Mouse (Mus musculus): ENCODE results near the gene Alkbh1.
"Not testable (repeated sequence)": the region's sequence is repeated elsewhere in the genome, so short reads cannot be mapped to it uniquely, and the experiment has no call there.

Alkbh1 gene

DNA sequence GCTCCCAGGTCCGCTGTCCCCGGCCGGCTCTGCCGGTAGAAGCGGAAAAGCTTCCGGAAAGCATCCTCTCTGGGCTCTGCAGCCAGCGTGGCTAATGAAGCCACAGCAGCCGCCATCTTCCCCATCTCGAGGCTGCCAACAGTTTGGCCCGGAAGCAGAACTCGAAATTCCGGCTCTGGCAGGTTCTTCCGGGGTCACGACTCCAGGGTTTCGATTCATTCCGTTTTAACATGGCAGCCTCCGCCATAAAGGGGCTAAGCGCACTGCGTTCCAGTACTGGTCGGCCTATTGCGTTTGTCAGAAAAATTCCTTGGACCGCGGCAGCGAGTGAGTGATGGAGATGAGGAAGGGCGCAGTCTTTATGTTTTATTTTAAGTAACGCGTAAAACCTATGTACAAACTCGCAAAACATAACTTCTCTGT, at the start of gene Alkbh1, which contains the start of gene Slirp:
Gene Alkbh1 (minus strand): TSS at position 318 of the 423 bp plus-strand sequence.
Gene Slirp (plus strand): TSS at position 197 of the 423 bp plus-strand sequence.
- DNase-seq (ENCODE audit: low read depth): peak; percentile 92

DNA sequence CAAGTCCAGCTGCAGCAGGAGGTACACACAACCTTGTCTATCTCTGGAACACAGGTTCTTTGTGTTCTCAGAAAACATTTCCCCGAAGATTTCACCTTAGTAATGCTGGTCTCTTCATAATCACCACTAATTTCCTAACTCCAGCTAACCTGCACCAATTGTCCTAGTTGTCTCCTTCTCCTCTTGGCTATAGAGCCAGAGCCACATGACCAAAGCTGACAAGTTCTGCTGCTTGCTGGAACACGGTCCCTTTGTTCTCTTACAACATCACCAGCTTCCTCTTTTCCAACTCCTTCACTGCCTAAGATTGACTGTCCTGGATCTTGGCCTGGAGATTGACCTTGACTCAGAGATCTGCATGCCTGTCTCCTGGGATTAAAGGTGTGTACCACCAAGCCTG, 44.9 kb upstream of the Alkbh1 start:
- DNase-seq (ENCODE audit: low read depth): not testable (repeated sequence)

DNA sequence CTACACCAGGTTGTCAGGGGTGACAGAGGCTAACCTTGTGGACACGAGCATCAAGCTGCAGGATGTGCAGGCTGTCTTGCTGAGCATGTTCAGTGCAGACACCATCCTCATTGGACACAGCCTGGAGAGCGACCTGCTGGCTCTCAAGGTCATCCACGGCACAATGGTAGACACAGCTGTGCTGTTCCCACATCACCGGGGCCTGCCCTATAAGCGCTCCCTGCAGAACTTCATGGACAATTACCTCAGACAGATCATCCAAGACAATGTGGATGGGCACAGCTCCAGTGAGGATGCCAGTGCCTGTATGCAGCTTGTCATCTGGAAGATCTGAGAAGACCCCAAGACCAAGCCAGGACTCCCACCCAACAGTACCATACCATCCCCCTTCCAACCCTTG, 38.7 kb upstream of the Alkbh1 start:
- DNase-seq (ENCODE audit: low read depth): not testable (repeated sequence)

DNA sequence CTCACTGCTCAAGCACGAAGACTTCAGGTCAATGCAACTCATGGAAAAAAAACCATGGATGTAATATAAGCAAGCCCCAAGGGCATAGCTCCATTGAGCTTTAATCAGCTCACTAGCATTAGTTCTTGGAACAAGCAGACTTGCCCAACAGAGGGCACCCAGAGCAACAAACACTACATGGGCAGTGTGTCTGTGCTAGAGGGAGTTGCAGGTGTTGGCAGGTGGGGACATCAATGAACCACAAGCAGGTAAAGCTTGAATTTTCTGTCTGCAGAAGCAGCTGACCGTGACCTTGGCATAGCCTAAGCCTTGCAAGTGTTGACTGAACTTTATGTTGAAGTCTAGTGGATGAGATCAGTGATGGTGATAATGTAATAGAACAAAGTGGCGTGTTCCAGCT, 30.9 kb upstream of the Alkbh1 start:
- no peak for DNase-seq (ENCODE audit: low read depth)

DNA sequence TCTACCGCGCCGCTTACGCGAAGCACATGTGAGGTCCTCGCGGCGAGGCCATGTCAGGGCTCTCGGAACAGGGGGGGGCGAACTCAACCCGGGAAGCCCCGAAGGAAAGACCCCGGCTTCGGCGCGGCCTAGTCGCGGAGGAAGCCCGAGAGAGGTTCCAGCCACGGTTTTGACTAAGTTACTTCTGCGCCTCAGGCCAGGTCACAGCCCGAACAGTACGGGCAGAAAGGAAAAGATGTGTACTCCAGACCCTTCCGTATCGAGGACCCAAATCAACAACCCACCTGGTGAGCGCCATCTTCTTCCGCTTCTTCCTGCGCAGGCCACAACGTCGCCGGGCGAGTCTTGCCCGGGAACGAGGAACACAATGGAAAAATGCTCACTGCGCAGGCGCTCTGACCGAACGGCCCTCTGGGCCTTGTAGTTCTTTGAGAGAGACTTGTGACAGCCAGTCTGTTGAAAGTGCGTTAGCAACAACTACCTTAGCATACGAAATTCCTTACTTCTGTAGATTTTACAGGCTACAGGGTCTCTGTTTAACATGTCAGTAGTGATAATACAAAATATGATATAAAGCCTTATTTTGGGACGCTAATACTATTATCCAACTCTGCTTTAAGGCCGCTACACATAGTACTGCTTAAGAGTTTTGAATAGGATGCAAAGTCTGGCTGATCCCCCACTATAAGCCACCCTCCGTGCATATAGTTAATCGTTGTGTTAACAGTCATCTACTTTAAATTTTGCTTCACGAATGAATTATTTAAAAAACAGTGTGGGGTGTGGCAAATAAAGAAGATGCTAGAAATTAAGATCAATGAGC, 28.4 kb upstream of the Alkbh1 start, which contains the start of gene Snw1:
Gene Snw1 (minus strand): TSS at position 311 of the 823 bp plus-strand sequence.
- DNase-seq (ENCODE audit: low read depth): peak; percentile 97

DNA sequence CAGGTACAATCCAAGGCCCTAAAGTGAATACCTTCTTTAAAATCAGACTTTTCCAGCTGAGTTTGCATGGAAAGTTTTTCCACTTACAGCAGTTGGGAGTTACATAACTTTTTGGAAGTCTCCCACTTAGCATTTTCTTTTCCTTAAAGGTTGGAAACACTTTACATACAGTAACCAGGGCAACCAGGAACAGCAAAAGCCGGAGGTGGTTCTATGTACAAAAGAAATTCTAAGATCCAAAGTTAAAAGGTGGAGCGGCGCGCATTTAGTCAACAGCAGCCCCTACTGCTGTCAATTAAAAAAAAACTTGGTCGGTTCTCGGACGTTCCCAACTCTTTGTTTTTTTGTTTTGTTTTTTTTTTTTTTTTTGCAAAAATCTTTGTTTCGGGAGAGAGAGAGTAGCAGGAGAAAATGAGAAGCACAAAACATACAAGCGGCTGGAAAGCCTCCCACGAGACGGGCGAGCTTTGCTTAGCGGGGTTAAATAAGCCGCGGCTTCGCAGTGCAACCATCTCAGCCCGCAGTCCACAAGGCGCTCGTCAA, 27.7 kb upstream of the Alkbh1 start:
- no peak for DNase-seq (ENCODE audit: low read depth)

DNA sequence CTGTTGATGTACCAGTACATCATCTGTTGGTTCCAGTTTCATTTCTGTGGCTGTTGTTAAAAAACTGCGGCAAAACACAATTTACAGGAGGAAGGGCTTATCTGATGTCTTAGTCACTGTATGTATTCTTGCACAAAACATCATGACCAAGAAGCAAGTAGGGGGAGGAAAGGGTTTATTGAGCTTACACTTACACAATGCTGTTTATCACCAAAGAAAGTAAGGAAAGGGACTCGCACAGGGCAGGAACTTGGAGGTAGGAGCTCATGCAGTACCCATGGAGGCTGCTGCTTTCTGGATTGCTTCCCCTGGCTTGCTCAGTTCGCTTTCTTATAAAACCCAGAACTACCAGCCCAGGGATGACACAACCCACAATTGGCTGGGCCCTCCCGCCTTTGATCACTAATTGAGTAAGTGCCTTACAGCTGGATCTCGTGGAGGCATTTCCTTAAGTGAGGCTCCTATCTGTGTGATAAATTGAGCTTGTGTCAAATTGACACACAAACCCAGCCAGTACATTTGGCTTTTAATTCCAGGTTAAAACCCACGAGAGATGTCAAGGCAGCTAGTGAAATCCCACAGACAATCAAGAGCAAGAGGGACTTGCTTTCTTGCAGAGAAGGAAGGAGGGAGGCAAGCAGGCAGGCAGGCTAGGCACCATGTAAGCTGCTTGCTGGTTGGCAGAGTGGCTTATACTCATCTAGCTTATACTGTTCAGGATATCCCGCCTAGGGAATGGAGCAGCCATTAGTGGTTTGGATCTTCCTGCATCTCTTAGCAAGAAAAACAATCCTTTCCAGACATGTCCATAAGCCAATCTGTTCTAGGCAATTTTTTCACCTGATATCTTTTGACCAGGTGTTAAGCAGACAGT, 26.7 kb upstream of the Alkbh1 start:
- peak; percentile 18 for DNase-seq (ENCODE audit: low read depth)

DNA sequence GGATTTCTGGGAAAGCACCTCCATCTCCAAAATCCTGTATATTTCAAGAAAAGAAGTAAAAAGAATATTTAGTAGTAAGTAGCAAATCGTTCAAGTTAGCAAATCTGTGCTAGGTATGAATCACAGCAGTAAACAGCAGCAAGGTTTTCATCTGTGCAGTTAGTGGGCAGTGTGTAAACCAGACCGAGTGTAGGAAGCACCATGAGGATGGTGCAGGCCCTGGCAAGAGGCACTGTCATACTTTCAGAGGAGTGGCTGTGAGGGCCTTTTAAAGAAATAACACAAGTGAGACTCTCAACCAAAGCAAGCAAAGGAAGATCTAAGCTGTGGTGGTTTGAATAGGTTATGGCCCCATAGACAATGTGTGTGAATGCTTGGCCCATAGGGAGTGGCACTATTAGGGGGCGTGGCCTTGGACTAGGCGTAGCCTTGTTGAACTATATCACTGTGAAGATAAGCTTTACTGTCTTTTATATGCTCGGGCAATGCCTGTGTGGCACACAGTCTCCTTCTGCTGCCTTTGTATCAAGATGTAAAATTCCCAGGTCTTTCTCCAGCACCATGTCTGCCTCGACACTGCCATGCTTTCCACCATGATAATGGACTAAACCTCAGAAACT, 21.0 kb upstream of the Alkbh1 start:
- DNase-seq (ENCODE audit: low read depth): no peak

DNA sequence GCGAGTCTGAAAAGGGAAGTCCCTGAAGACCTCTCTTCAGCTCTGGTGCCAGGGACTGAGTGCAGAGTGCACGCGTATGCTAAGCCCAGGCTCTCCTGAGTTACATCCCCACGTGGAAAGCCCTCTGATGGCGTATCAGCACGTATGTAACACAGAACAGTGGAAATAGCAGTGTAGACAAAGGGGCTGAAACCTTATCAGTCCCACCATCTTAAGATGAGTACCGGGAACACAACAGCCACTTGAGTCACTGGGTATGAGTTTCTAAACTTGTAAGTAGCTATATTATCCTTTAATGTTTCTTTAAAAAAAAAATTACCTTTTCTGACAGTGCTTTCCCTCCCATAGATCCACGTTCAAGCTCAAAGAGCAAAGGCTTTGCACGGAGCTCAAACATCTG, 5.6 kb upstream of the Alkbh1 start:
- no peak for DNase-seq (ENCODE audit: low read depth)

DNA sequence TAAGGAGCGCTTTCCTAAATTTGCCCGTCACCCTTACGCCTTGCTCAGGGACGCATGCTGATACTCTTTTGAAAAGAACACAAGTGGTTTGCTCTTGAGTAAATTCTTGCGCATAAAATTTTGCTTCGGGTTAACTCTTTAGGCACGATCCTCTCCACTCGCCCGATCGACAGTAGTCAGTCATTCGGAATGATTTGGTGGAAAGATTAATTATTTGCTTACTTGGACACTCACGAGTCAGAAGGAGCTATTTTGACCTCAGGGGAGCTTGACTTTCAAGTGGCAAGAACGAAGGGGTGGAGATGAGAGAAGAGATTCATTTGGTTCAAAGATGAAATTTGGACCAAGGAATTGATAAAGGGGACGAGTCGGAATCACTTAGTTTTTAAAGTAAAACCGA, 394 bp upstream of the Alkbh1 start:
- peak; percentile 23 for DNase-seq (ENCODE audit: low read depth)

DNA sequence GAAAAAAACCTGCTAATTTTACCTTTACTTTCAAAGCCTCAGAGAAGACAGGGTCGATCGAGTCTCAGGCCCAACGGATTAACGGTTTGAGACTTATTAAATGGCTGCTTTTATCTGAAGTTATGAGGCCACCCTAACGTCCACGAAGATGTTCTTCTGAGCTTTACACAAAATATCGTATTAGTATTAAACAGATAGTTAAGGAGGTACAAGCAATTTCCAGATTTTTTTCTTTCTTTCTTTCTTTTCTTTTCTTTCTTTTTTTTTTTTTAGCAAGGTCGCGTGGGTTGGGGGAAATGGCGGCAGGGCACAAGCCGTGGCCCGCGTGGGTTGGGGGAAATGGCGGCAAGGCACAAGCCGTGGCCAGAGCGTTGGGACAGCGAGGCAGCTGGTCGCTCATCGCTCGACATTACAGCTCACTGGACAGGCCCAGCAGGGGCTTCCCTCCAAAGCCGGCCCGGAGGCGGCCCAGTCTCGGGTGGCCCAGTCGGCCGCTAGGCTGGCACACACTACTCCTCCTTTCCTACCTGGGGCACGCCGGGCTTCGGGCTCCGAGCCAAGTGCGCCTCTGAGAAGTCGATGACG, 610 bp downstream of the Alkbh1 start:
- no peak for DNase-seq (ENCODE audit: low read depth)

DNA sequence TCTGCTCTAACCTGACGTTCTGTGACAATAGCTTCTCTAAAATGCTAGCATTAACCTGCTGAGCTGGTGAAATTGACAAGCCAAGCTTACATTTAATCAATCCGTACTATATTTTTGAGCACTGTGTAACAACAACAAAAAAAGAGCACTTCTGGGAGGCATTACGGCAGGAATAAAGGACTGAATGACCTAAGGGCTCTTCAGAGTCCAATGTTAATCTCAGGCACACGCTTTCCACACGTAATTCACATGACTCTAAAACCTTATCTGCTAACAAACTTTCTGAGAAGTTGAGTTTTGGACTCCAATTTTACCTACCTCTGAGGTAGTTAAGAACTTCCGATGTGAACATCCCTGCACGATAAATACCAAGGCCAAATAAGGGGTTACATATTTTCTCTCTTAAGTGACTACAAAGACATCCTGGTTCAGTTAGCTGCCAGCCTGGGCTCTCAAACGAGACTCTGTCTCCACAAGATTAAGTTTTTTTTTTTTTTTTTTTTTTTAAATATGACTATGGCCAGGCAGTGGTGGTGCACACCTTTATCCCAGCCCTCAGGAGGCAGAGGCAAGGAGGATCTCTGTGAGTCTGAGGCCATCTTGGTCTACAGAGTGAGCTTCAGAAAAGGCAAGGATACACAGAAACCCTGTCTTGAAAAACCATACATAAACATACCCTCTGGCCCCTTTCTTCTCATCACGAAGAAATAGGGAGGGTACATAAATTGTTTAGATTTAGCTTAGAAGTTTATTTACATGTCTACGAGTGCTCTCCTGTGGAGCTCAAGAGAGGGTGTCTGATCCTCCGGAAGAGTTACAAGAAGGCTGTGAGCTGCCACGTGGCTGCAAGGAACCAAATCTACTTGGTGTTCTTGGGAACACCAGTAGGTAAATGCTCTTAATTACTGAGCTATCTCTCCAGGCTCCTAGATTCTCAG, 1.4 kb downstream of the Alkbh1 start:
- peak; percentile 51 for DNase-seq (ENCODE audit: low read depth)

DNA sequence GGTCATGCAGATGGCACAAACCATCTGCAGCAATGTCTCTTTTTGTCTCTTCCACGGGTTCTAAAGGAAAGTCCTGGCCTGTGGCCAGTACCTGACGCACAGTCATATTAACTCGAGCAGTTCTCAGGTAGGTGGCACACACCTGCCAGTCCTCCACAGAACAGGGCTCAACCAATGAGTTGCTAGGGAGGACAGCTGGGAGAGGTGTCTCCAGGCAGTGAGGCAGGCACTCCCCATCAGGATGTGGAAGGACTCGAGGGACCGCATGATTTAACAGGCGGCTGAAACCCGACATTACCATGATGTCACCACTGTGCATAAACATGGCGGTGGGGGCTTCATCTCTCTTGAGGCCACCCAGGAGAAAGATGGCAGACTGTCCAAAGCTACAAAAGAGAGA, 14.9 kb downstream of the Alkbh1 start:
- DNase-seq (ENCODE audit: low read depth): no peak

DNA sequence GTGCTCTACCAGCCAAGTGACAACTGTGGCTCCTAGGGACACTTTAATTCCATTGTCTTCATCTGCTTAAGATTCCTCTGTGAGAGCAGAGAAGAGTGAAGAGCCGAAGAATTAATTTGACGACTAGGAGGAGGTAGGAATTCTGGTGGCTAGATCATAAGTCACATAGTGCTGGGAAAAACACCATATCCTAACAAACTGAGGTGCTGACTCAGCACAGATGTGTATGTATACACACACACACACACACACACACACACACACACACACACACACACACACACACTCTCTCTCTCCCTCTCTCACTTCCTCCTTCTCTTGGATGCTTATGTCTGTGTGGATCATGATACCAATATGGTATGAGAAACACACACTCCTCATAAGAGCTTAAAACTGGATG, 15.5 kb downstream of the Alkbh1 start:
- DNase-seq (ENCODE audit: low read depth): no peak

DNA sequence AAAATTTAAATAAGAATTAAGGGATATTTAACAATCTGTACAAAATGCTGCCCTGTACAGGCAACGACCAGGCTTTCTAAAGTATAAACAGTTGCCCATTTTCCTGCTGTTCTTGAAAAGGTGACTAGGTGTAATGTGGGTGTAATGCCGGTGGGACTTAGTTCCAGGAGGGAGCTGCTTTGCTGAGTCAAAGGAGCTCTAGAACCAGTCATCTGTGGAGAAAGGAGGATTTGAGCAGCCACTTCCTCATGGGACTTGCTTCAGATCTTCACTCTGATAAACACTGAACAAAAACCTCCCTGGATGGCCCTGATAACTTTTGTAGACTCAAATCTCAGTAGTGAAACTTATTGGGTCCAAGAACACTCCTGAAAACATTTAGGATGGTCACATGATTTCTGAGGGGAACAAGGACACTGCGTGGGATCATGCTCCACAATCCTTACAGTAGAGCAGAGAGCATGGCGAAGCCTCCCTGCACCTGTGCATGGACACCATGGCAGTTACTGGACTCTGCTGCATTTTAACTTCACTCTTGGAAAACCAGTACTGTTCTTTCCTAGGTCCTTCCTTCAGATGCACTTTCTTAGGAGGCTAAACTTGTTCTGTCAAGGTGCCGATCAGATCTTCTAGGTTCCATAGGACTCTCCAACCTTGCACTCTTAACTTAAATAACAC, 17.3 kb downstream of the Alkbh1 start:
- DNase-seq (ENCODE audit: low read depth): no peak

DNA sequence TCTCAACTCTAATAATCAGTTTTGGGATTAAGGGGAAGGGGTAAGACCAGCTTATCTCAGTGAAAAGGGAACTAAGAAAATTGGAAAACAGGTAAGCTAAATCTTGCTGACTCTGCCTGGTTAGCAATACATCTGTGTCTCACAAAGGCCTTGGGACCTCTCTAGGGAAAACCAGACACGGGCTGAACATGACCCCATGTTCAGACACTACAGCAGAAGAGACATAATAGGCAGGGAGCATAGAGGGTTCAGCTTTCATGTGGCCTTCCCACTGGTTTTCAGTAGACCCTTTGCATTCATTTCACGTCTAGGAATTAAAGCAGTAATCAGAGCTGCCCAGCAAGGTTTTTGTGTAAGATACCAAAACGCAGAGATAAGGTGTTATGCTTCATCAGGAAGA, 19.3 kb downstream of the Alkbh1 start:
- no peak for DNase-seq (ENCODE audit: low read depth)

DNA sequence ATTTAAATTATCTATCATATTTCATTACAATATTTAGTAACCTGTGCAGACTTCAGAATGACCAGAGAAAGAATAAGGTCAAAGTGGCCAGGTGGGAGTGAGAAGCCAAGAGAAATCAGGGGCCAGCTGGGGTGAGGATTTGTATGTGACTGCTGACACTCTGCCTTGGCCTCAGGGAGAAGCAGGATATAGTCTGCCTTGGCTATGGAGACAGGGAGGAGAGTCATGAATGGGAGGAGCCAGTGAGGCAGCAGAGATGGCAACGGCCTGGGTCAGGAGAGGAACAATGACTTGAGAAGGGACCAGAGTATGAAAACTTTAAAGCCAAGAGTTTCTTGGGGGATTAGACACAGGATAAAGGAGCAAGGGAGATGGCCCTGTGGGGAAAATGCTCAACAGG, 20.1 kb downstream of the Alkbh1 start:
- DNase-seq (ENCODE audit: low read depth): no peak

DNA sequence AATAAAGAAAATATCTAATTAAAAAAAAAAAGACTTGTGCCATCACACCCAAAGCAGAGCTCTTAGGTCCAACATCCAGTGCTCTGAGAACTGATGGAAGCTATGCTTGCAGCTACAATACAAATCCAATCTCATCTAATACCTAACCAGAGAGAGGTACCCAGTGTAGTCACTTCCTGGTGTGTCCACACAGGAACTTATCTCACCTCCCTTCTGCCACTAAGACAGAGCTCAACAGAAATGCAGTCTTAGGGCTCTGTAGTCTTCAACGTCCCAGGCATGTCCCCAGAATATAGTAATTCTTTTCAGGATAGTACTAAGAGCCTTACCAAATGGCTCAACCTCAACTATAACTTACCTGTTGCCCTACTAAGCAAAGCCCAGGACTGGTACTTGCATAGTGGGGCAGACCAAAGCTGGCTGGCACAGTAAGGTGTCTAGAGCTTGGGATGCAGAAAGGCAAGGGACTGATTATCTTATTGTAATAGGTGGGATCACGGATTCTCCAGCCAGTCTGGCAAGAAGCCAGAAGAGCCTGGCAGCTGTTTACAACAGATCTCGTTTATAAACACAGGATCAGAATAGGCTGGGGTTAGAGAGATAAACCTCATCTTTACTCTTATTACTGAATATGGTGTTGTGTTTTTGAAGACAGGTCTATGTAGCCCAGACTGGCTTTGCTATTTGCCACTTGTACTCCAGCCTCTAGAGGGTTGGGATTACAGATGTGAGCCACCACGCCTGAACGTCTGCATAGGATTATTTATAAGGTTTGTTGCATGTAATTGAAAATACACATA, 21.9 kb downstream of the Alkbh1 start:
- no peak for DNase-seq (ENCODE audit: low read depth)

DNA sequence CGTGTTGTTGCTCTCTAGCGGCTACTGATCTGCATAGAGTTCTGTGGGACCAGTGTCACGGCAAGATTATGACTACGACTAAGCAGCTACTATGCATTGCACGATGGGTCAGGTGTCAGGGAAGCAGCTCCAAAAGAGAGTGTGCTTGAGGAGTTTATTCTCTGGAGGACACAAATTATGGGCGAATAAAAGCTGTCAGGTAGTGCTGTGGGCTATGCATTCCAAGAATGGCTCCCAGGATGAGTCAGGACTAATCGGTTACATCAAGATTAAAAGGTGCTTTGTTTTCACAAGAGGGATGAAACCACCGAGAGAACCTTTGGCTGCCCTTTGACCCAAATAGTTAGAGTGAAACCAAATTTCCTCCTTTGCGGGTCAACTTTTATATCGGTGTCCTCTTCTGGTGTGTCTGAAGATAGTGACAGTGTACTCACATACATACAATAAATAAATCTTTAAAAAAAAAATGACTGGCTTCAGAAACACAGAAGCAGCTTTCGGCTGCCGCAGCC, 23.8 kb downstream of the Alkbh1 start:
- DNase-seq (ENCODE audit: low read depth): no peak
